Mouse (Mus musculus) embryo, embryonic 9.5 days (tissue): ENCODE data around the gene Otos.

Source experiments
- DNase-seq: peaks from one replicate; pipeline ENCODE4 v3.0.0-alpha.2; 2017; ENCODE audit errors: extremely low spot score

The Otos gene

DNA sequence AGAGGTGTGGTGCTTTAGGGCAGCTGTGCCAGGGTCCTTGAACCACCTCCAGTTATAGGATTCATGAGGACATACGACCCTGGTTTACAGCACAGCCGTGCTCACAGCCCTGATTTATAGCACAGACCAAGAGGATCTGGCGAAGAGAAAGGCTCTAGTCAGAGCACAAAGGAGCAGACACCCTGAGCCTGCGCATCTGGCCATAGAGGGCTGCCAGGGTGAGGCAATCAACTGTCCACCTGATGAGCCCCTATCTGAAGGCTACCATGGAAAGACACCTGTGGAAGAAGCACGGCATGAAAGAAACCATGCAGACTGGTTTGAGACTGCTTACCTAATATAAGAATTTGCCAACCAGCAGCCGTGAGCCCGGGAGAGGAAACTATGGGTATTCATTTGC is 2.0 kb downstream of the Otos start:
- DNase-seq, result no peak

DNA sequence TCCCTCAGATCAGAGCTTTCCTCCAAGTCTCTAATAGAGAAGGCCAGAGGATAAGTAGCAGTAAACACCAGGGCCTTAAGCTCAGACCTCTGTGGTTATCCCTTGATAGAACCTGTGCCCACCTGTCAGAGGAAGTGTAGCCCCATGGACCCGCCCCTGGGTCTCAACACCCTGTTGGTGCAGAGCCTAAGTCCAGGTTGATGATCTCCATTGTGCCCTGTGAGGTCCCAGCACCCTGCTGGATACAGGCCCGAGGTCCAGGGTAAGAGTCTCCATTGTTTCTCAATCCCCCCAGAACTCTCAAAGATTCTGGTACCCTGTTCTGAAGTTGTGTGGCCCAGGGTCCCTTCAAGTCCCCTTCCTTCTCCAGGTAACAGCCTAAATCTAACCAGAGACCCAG is 2.5 kb downstream of the Otos start:
- DNase-seq, result no peak

DNA sequence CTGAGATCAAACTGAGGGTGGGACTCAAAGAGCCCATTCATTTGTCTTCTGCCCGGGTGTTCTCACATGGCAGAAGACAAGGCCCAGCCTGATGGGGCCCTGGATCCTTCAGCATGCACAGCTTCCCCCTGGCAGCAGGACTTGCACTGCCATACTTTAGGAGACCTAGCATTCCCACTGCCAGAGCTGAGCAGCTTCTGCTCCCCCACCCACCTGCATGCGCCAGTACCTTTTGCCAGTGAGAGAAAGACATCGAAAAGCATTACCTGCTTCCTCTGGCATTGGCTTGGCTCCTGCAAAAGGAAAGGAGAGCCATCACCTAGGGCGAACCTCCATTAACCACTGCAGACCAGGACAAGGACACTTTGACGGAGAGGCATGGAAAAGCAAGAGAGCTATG is 3.7 kb downstream of the Otos start:
- DNase-seq, result no peak

DNA sequence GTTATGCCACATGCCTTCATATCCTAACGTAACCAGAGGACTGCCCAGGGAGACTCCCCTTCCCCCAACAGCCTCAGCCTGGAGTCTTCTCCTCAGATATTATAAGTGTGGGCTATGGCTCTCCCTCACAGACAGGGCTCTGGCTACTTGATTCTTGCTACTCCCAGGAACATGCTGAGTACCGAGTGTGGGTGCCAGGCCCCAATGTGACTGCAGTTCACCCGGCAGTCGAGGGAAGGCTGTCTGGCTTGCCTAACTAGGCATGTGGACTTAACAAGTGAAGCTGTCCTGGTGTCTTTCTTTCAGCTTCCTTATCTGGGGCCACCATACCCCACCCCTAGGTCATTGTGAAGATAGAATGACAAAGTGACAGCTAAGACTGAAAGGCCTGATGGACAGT is 5.0 kb downstream of the Otos start:
- DNase-seq, result no peak

DNA sequence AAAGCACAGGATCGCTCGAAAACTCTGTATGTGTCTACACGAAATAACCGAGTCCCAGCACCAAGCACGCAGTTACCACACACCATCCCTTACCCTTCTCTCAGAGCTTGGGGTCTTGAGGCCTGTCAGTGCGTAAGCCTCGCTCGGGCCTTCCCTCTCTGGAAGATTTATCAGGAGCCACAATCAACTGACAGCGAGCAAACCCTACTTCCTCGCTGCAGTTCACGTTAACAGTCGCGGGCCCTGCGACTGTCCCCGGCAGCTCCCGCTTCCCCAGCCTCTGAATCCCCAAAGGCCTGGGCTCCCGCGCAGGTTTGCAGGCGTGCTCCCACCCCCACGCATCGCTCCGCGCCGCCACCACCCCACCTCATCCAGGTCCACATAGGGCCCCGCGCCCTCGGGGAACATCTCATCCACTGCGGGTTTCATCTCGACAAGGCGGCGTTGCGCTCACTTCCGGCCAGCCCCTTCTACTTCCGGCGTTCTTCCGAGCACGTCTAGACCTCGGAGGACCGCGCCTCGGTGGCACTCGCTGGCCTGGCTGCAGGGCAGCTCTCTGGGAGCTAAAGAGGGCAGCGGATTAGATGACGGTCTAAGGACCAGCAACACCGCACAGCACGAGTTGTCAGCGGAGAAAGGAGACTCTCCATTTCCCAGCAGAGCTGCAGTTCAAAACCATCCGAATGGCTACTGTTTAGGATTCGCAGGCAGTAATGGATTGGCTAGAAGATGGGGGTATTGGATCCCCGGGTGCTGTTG is 6.9 kb downstream of the Otos start, which contains the start of gene Cops9:
TSS of gene Cops9 (minus strand) at position 472 of the 759 bp plus-strand sequence.
- DNase-seq, result peak; percentile 92

DNA sequence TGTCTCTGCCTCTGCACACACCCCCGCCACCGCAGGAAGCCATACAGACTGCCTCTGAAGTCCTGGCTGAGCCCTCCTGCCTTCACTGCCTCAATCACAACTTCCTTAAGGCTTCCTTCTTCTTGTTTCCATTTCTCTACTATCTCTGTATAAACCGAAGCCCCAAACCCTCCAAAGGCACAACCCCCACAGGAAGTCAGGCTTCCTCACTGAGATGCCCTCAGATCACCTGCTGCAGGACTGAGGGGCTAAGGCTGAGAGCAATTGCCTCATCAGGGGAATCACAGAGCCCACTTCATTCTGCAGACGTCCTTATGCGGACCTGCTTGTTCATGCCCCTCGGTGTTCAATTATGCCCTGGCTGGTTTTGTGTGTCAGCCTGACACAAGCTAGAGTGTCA is 8.2 kb downstream of the Otos start:
- no peak for DNase-seq

DNA sequence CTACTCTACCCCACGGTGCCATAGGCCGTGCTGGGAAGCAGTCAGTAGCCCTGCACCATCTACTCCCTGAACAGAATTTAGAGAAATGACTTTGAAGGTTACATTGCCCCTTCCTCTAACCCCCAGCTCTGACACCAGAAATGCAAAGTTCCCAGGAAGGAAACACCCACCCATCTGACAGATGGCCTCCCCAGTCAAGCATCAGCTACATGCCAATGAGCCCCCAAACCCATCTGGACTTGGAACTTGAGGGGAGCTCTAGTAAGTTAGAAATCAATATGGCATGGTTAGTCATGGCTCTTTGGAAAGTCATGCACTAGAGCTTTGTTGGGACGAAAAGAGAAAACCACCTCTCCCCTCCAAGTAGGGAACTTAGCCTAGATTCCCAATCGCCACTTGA is 9.9 kb downstream of the Otos start:
- no peak for DNase-seq

DNA sequence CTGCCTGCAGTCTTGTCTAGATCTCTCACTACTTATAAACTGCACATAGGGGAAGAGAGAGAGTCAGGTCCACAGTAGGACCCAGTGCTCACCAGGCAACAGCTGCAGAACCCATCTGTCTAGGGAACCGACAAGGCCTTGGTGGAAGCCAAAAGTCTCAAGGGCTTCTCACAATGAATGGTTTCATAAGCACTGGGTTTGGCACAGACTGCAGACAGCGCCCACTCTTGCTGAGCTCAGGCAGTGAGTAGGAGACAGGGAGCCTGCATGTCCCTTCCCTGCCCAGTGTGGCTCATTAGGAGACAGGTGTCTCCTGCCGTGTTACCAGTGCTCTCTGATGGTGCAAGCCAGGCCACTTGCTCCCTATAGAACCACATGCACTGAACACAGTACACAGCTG is 10.5 kb downstream of the Otos start:
- DNase-seq, result no peak

DNA sequence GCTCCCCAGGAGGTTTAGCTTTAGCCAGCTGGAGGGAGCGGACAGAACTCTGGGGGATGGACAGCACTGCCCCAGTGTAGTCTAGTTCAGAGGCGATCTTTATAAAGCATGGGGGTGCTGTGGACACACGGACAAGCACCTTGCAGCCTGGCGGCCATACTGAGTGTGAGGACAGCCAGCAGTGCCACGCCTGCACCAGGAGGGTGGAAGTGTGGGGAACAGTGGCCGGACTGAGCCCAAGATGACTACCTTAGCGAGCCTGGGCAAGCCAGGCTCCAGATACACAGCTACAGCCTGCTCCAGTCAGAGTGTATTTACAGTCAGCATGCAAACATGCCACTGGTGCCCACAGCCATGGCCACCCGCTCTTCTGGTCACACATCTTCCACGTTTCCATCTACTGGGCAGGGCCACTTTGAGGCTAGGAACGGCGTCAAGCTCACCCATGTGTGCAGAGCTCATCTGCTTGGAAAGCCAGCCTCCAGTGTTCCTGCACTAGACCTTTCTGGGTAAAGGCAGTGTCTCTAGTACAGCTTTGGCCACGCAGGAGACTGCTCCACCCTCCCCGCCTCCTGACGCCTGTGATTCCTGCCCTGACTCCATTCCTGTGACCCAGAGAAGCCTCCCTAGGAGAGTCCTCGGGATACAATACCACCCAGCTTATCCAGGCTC is 11.0 kb downstream of the Otos start:
- DNase-seq, result no peak

DNA sequence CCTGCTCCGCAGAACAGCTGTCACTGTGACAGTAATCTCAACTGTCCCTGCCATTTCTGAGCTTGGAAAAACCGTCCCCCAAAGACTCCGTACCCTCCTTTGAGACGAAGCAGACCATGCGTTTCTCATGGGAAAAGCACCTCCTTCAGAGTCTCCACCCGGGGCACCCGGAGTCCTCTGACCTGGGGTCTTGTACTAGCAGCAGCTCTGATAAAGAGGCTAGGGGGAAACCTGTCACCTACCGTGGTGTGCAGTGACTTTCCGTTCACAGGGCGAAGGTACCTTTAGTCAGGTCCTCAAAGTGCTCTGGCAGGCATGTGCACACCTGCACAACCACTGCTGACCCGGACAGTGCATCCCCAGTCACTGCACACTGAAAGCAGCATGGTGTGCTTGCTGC is 12.0 kb downstream of the Otos start:
- no peak for DNase-seq

DNA sequence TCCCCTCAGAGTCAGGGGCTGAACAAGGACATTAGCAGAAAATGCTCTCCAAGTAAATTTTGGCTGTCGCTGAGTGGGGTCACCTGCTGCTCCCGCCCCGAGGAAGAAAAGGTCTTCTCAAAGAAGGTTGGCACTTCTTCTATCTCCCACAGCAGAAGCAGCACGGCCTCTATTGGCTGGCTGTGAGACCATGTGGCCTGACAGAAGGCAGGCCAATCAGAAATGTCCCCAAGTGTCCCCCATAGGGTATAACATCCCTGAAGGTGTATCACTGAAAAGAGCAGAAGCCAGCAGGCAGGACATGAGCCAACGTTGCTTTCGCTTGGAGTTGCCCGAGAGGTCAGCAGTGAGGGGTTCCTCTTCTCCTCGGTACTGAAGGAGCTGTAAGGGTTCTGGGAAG is 12.6 kb downstream of the Otos start:
- no peak for DNase-seq

DNA sequence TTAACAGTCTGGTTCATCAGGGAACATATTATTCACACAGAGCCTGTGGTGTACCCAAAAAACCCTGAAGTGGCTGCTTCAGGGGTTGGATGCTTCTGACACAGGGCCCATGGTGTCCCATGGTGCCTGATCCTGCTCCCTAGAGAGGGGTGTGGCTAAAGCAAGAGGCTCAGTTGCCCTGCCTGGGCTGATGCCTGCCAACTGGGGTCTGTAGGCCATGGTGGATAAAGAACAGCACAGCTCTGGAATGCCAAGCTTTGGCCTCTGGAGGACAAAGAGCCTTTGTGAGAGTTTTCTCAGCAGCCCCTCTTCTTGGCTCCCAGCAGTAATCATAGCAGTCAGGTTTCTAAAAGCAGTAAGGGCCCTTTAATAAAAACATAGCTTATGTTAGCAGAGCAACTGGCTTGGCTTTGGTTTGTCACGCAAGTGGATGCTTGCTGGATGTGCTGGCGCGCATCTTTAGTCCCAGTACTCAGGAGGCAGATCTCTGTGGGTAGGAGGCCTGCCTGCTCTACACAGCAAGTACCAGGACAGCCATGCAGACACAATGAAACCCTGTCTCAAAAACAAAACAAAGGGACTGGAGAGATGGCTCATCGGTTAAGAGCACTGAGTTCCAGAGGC is 13.6 kb downstream of the Otos start:
- no peak for DNase-seq

DNA sequence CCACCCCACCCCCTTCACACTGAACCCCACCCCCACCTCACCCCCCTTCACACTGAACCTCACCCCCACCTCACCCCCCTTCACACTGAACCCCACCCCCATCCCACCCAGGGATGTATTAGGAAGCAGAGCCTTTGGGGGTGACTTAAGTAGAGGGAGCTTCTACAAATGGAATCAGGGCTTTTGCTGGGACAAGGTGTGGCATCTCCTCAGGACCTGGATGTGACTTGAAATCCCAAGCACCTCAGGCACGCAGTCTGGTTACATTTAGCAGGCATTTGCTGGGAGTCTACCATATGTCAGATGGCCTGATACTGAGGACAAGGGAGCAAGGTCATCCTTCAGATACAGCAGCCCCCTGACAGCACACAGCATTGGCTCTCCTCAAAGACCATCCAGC is 14.1 kb downstream of the Otos start:
- DNase-seq, result no peak

DNA sequence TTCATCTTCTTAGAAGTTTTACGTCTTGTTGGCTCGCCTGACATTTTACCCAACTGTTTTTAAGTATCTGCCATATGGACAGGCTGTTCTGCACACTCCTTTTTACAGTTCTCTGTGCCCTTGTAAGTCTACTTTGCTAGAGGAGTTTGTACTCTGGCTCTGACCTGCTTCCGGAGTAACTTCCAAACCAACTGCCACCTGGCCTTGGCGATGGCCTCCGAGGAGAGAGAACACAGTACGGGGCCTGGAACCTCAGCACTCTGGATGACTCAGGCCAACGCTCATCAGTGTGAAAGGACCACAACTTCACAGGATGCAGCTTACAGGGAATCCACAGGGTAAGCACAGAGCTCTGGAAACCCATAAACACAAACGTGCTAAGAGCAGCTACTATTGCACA is 14.9 kb downstream of the Otos start:
- DNase-seq, result no peak

DNA sequence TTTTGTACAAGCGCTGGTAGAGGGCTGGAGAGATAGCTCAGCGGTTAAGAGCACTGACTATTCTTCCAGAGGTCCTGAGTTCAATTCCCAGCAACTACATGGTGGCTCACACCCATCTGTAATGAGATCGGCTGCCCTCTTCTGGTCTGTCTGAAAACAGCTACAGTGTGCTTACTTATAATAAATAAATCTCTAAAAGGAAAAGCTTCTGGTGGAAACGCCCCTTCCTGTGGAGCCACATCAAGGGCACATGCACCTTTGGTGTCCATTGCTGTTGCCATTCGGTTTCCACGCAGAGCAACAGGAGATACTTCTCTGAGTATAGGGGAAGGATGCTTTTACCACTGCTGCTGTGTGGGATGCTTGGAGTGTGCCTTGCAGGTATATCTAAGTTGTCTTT is 15.7 kb downstream of the Otos start:
- no peak for DNase-seq

DNA sequence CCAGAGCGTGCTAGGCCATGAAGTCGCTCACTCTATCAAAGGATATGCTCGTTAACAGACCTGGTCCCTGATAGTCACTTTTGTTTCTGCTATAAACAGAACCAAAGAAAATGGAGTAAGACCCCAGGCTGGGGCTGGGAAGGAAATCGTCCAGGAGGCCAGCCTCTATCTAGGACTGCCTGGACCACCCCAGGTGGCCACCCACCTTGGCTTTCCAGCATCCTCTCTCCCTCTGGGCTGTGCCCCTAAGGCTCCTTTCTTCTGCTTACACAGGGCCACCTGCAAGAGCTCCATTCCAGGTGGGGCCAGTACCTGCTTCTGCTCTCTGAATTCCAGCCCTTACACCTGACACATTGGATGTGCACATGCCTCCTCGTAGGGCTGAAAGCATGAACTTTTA is 16.4 kb downstream of the Otos start:
- DNase-seq, result no peak

DNA sequence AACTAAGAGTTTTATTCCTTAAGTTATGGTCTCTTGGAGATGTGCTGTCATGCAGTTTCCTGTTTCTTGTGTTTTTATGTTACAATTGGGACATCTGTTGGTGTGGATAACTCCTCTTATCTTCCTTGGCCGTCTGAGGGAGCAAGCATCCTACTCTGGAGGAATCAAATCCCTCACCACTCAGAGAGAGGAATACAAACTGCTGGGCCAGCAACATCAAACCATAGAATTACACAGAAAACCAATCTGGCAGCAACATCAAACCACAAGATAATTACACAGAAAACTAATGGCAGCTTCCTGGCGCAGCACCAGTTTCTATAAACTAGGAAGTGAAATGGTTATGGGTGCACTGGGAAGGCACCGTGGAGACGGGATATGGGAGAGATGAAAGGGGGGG is 20.4 kb downstream of the Otos start:
- DNase-seq, result no peak

DNA sequence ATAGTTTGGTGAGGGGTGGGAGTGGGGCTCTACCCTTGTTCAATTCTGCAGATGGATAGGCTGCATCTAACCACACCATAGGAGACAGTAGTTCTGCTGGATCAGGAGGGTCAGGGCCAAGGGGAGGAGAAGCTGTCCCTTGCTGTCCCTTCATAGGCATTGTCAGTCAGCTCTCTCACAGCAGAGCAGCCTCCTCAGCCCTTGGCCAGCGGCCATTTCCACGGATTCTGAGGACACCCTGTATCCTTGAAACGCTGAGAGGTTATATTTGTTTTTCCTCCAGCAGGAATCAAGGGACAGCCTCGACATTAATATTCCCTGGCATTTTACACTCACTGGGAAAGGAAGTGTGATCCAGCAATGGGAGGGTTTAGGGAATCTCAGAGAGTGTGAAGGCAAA is 30.3 kb downstream of the Otos start:
- DNase-seq, result no peak

DNA sequence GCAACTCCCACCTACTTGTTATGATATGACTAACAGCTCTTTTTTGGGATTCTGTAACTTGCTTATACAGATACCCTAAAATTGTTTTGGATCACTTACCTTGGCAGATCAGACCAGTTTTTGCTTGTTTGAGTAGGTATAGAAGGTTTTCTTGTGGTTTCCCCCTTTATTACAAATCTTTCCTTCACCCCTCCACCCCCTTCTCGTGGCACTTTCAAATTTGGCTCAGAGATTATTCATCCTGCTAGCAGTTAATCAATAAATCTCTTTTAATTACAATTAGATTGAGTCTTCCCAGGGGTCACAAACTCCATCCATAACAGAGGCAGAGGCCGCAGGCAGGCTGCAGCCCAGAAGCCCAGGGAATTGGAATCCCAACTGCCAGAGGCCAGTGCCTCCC is 31.2 kb downstream of the Otos start, which contains the start of gene Olfr12:
TSS of gene Olfr12 (plus strand) at position 301 of the 400 bp plus-strand sequence.
- no peak for DNase-seq

DNA sequence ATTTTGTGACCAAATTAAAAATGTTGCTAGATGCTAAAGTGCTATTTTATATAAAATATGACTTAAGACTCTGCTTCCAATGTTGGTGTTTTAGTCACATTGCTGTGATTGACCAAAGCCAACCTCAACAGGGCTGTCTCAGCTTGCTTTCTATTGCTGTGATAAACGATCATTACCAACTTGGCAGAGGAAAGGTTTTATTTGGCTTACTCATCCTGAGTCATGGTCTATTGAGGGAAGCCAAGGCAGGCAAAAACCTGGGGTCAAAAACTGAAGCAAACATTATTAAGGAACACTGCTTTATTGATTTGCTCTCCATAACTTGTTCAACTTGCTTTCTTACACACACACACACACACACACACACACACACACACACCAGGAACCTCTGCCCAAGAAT is 32.6 kb downstream of the Otos start:
- DNase-seq, result no peak

DNA sequence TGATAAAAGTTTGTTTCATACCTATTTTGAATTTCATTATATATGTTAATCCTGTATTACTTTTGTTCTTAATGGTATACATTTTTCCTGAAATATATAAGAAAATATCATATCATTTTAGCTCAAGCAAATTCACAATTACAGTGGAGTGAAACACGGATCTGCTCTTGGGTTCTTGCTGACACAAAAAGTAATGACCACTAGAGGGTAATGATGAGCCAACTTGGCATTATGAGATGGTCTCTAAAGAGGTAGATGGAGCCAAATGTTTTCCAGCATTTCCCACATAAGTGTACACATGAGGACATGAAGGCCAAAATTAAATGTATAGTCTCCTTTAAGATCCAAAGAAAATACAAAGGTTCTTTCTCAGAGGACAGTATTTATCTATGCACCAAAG is 34.1 kb downstream of the Otos start:
- DNase-seq, result no peak

DNA sequence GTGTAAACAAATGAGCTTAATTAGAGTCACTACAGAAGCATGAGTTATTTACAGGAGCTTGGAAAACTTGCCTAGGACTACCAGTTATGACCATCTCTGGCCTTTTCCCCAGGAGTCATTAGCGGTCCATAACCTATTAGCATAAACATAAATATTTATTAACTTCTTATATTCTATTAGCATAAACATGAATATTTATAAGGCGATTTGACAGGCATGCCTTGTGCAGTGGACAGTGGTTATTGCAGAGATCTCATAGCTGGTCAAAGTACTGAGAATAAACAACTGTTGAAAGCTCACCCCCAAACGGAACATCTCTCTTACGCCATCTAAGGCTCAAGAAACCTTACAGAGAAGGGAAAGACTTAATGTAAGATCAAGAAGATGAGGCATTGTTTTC is 35.5 kb downstream of the Otos start:
- no peak for DNase-seq

DNA sequence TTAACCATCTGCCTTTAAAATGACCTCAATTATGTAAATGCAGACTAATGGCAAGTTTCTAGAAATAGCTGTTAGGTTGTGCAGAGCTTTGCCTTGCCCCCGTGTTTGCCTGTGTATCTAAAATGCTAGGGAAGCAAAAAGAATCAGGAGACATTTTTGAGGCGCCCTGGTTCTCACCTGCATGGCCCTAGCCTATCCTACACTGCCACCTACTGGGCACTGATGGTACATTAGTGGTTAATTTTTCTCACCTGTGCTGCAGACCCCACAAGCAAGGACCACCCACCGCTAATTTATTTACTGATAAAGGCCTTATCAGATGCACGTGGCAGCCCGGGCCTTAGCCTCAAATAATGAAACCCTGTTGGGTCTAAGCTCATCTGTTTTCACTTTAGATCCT is 37.6 kb downstream of the Otos start:
- peak; percentile 52 for DNase-seq
